Mouse (Mus musculus): Measurements from ENCODE around the gene Vmn2r73. TPM values are rescaled to one million over a fixed set of nuclear protein-coding genes. Genes with fewer than 3 reads are reported as not detected.

The Vmn2r73 gene
- not detected in 2 replicates for polyA plus RNA-seq (2012; rRNA removed)

GRCm38 (mm10) chr7:85876166-85876565 is at the start of gene Vmn2r73:
TSS of gene Vmn2r73 (minus strand) at chr7:85876266.

Other genes starting within 250 kb of the Vmn2r73 start
- gene Vmn2r72, start 121.2 kb downstream of the Vmn2r73 start, polyA plus RNA-seq (2012; rRNA removed), result not detected in 2 replicates
- not detected in 2 replicates for gene Vmn2r74, start 85.4 kb upstream of the Vmn2r73 start, polyA plus RNA-seq (2012; rRNA removed)